Mouse (Mus musculus) liver, adult 2 months (tissue): ENCODE measurements around the gene Rnf141.

Source experiments
- CTCF ChIP-seq: fragments of 200-500 bp; IDR thresholded peaks from 2 replicates; pipeline ENCODE4 v1.5.1; 2011; ENCODE audit warnings: low read depth, low read length, control low read depth
- POLR2A ChIP-seq: fragments of 200-500 bp; IDR thresholded peaks from 2 replicates; pipeline ENCODE4 v1.6.1; 2011; ENCODE audit warnings: low read length, control low read depth; ENCODE audit not compliant: insufficient read depth; ENCODE audit errors: extremely low read depth

- TF ChIP-seq CTCF (no peak), POLR2A (no peak)
Observed at GRCm38 (mm10) chr7:110823076-110823475, 21.2 kb downstream of the Rnf141 start.
